Mouse (Mus musculus): Measurements from ENCODE around the gene Pax4.

DNA sequence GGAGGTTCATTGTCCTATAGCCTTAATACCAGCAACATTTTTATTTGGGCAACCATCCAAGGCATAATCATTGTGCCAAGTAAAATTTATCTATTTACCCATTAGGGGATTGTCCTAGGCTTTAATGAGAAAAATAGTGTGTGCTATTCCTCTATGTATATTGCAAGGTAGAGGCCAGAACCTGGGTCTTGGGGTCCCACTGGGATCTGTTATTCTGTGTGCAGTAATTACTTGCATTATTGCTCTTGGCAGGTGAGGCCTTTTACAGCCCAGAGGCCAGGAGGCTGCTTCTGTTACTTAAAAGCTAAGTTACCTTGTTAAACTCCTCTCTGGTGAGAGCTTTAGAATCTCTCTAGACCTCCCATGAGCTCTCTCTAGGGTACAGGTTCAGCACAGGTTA, 42.0 kb upstream of the Pax4 start:
- no peak for TF ChIP-seq EP300 (IDR thresholded peaks at IDR 0.05; ENCODE audit: insufficient read depth, low read depth, low read length)
- no peak for TF ChIP-seq CTCF (IDR thresholded peaks at IDR 0.05; ENCODE audit: low read depth, low read length)

Data from ES-Bruce4 (cell line).